Comparison of ENCODE assay signal across 8 mouse cellular contexts in genomic region chr15:94628463-94628829, GRCm38 (mm10). TPM values are rescaled to one million over a fixed set of nuclear protein-coding genes. Genes with fewer than 3 reads are reported as not detected.
DNase-seq lines count a peak whose midpoint lies in the region; ATAC-seq and TF ChIP-seq lines count a peak whose summit lies in the region.

No protein-coding gene starts in this region.

- H3K9me3 ChIP-seq in heart, embryonic 16.5 days (replicated peaks; ENCODE audit: control insufficient read depth, low read length): no peaks in the 10 kb centered on the region
- no peaks in the 10 kb centered on the region for H3K9me3 ChIP-seq in embryonic facial prominence, embryonic 11.5 days (replicated peaks; ENCODE audit: control insufficient read depth, low read length)
- no peaks in the 10 kb centered on the region for H3K9me3 ChIP-seq in hindbrain, postnatal 0 days (ENCODE audit: low read length)
- no peaks in the 10 kb centered on the region for H3K9me3 ChIP-seq in midbrain, embryonic 15.5 days

- H3K4me2 ChIP-seq in heart, embryonic 16.5 days (ENCODE audit: low read depth, low read length): peak overlapping the region; percentile 99
- peak overlapping the region; percentile 100 for H3K4me2 ChIP-seq in embryonic facial prominence, embryonic 11.5 days (ENCODE audit: low read depth, low read length)
- peak overlapping the region; percentile 96 for H3K4me2 ChIP-seq in hindbrain, postnatal 0 days (ENCODE audit: low read depth, low read length)
- peak overlapping the region; percentile 94 for H3K4me2 ChIP-seq in midbrain, embryonic 15.5 days

- DNase-seq in heart, adult 18-20 months: no peak
- DNase-seq in embryonic facial prominence, embryonic 11.5 days (ENCODE audit: low spot score): no peak
- no peak for DNase-seq in hindbrain, postnatal 0 days (ENCODE audit: low spot score)
- no peak for DNase-seq in layer of hippocampus, adult 11-12 months (ENCODE audit: low spot score)

- ATAC-seq in heart, embryonic 16.5 days (replicated peaks; ENCODE audit: extremely low read depth, insufficient read depth, low FRiP score): no peak
- ATAC-seq in embryonic facial prominence, embryonic 11.5 days (replicated peaks; ENCODE audit: insufficient number of reproducible peaks, low FRiP score, low TSS enrichment, low read depth): no peak
- no peak; the same call in 1 of the 2 replicates for ATAC-seq in hindbrain, postnatal 0 days
- ATAC-seq in midbrain, embryonic 15.5 days (replicated peaks): peak; percentile 71
- ATAC-seq in CD4-positive, CD25-positive, alpha-beta regulatory T cell, adult 4 months: no peak
- ATAC-seq in erythroid progenitor cell, adult 5-6 weeks (replicated peaks; ENCODE audit: low FRiP score, poor library complexity, severe bottlenecking): no peak

- H3K27me3 ChIP-seq in heart, embryonic 16.5 days (ENCODE audit: control insufficient read depth, insufficient read depth, low read length): peaks cover 13% of the 10 kb centered on the region
- H3K27me3 ChIP-seq in embryonic facial prominence, embryonic 11.5 days (ENCODE audit: control insufficient read depth, insufficient read depth, low read length): peaks cover 6% of the 10 kb centered on the region
- H3K27me3 ChIP-seq in hindbrain, postnatal 0 days (ENCODE audit: insufficient read depth, low read length): no peaks in the 10 kb centered on the region
- H3K27me3 ChIP-seq in midbrain, embryonic 15.5 days (replicated peaks): peaks cover 7% of the 10 kb centered on the region

- no peak overlapping the region for H3K27ac ChIP-seq in heart, embryonic 16.5 days (ENCODE audit: low read length)
- H3K27ac ChIP-seq in embryonic facial prominence, embryonic 11.5 days (replicated peaks; ENCODE audit: low read depth, low read length): no peak overlapping the region
- H3K27ac ChIP-seq in hindbrain, postnatal 0 days: no peak overlapping the region
- H3K27ac ChIP-seq in midbrain, embryonic 15.5 days: no peak overlapping the region

- no peak for TF ChIP-seq CTCF in hindbrain, postnatal 0 days (IDR thresholded peaks at IDR 0.05; ENCODE audit: low read depth)

- 53% methylated on average over 2 of the region's 2 CpGs for WGBS in heart, embryonic 16.5 days
- WGBS in embryonic facial prominence, embryonic 11.5 days: 50% methylated on average over 2 of the region's 2 CpGs
- WGBS in hindbrain, postnatal 0 days: 47% methylated on average over 2 of the region's 2 CpGs
- WGBS in midbrain, embryonic 15.5 days: 50% methylated on average over 2 of the region's 2 CpGs

- H3K4me3 ChIP-seq in heart, embryonic 16.5 days (ENCODE audit: low read length): peak overlapping the region; percentile 64
- peak overlapping the region; percentile 68 for H3K4me3 ChIP-seq in embryonic facial prominence, embryonic 11.5 days (ENCODE audit: low read depth, low read length)
- H3K4me3 ChIP-seq in hindbrain, postnatal 0 days (ENCODE audit: low read length): peak overlapping the region; percentile 67
- peak overlapping the region; percentile 61 for H3K4me3 ChIP-seq in midbrain, embryonic 15.5 days

- H3K9ac ChIP-seq in heart, embryonic 16.5 days (ENCODE audit: low read length): peak overlapping the region; percentile 77
- peak overlapping the region; percentile 70 for H3K9ac ChIP-seq in embryonic facial prominence, embryonic 11.5 days (replicated peaks; ENCODE audit: low read length)
- peak overlapping the region; percentile 84; the same call in 1 of the 2 replicates for H3K9ac ChIP-seq in hindbrain, postnatal 0 days (replicated peaks; ENCODE audit: low read length)
- peak overlapping the region; percentile 78 for H3K9ac ChIP-seq in midbrain, embryonic 15.5 days

- no peaks in the 10 kb centered on the region for H3K36me3 ChIP-seq in heart, embryonic 16.5 days (ENCODE audit: control insufficient read depth, insufficient read depth)
- no peaks in the 10 kb centered on the region for H3K36me3 ChIP-seq in embryonic facial prominence, embryonic 11.5 days (replicated peaks; ENCODE audit: control insufficient read depth, insufficient read depth, low read depth, low read length)
- H3K36me3 ChIP-seq in hindbrain, postnatal 0 days (ENCODE audit: insufficient read depth, low read length): no peaks in the 10 kb centered on the region
- no peaks in the 10 kb centered on the region for H3K36me3 ChIP-seq in midbrain, embryonic 15.5 days (replicated peaks)

- H3K4me1 ChIP-seq in heart, embryonic 16.5 days (ENCODE audit: control insufficient read depth, insufficient read depth, low read length): no peaks in the 10 kb centered on the region
- no peaks in the 10 kb centered on the region for H3K4me1 ChIP-seq in embryonic facial prominence, embryonic 11.5 days (ENCODE audit: control insufficient read depth, insufficient read depth, low read length)
- H3K4me1 ChIP-seq in hindbrain, postnatal 0 days (ENCODE audit: insufficient read depth, low read length): no peaks in the 10 kb centered on the region
- no peaks in the 10 kb centered on the region for H3K4me1 ChIP-seq in midbrain, embryonic 15.5 days

RNA-seq across cellular contexts. Expression of gene Tmem117, which starts 0.6 kb away (rescaled TPM):
- 2.5 and 2.6 TPM in 2 replicates for polyA plus RNA-seq in heart, embryonic 16.5 days (2015; fragmentation: Nextera tagmentation; extraction: Ambion mirVana)
- 10 to 100 TPM; 12.0 to 12.9 TPM for total RNA-seq in heart, adult 18-20 months (2021)
- polyA plus RNA-seq in embryonic facial prominence, embryonic 11.5 days (2014; fragmentation: Nextera tagmentation; extraction: Ambion mirVana): 1.5 and 1.9 TPM in 2 replicates
- 17.4 and 19.9 TPM in 2 replicates for total RNA-seq in hindbrain, postnatal 0 days (2014; rRNA removed)
- polyA plus RNA-seq in hindbrain, postnatal 0 days (2015; fragmentation: Nextera tagmentation; extraction: Ambion mirVana): 21.6 and 22.3 TPM in 2 replicates
- 12.3 and 12.4 TPM in 2 replicates for polyA plus RNA-seq in midbrain, embryonic 15.5 days (2015; fragmentation: Nextera tagmentation; extraction: Ambion mirVana)
- polyA plus RNA-seq in CD4-positive, CD25-positive, alpha-beta regulatory T cell, adult 4 months (2017; shearing (Covaris generic)): not detected
- not detected in 2 replicates for total RNA-seq in erythroid progenitor cell, adult 5-6 weeks (2015; ENCODE audit: low replicate concordance)
- not detected in 2 replicates for total RNA-seq in erythroid progenitor cell, adult 5-6 weeks (2017; ENCODE audit: low replicate concordance)

RNA-seq across cellular contexts. Expression of gene Twf1, which starts 38.8 kb away (rescaled TPM):
- 41.9 and 44.7 TPM in 2 replicates for polyA plus RNA-seq in heart, embryonic 16.5 days (2015; fragmentation: Nextera tagmentation; extraction: Ambion mirVana)
- 10 to 100 TPM; 14.2 to 18.0 TPM for total RNA-seq in heart, adult 18-20 months (2021)
- polyA plus RNA-seq in embryonic facial prominence, embryonic 11.5 days (2014; fragmentation: Nextera tagmentation; extraction: Ambion mirVana): 79.8 and 80.3 TPM in 2 replicates
- 34.3 and 37.1 TPM in 2 replicates for total RNA-seq in hindbrain, postnatal 0 days (2014; rRNA removed)
- polyA plus RNA-seq in hindbrain, postnatal 0 days (2015; fragmentation: Nextera tagmentation; extraction: Ambion mirVana): 77.4 and 77.8 TPM in 2 replicates
- polyA plus RNA-seq in midbrain, embryonic 15.5 days (2015; fragmentation: Nextera tagmentation; extraction: Ambion mirVana): 78.6 and 80.5 TPM in 2 replicates
- 10 to 100 TPM; 58.8 to 62.8 TPM for polyA plus RNA-seq in CD4-positive, CD25-positive, alpha-beta regulatory T cell, adult 4 months (2017; shearing (Covaris generic))
- 23.8 and 54.9 TPM in 2 replicates for total RNA-seq in erythroid progenitor cell, adult 5-6 weeks (2015; ENCODE audit: low replicate concordance)
- 8.9 and 14.9 TPM in 2 replicates for total RNA-seq in erythroid progenitor cell, adult 5-6 weeks (2017; ENCODE audit: low replicate concordance)
